Mouse (Mus musculus) myocyte (in vitro differentiated cells): ENCODE measurements at regions not wholly inside any gene's neighbourhood (a gene's known extent, or its start where the extent isn't known, plus 50 kb on each side); places are given as distances from the start of the nearest gene placed in this dataset.

Experiments
- H3K27me3 ChIP-seq: one replicate; pipeline ENCODE4 v1.6.1; 2011; ENCODE audit not compliant: control insufficient read depth, insufficient read depth, insufficient read length
- H3K36me3 ChIP-seq: one replicate; pipeline ENCODE4 v1.6.1; 2011; ENCODE audit not compliant: control insufficient read depth, insufficient read depth
- H3K4me2 ChIP-seq: one replicate; pipeline ENCODE4 v1.6.1; 2011; ENCODE audit warnings: low read depth, control low read depth
- H3K4me3 ChIP-seq: one replicate; pipeline ENCODE4 v1.5.1; 2011; ENCODE audit warnings: mild to moderate bottlenecking, control low read depth, moderate library complexity
- H3K79me2 ChIP-seq: one replicate; pipeline ENCODE4 v1.6.1; 2011; ENCODE audit not compliant: control insufficient read depth, insufficient read depth
- H3ac ChIP-seq: one replicate; pipeline ENCODE4 v1.6.1; 2011; ENCODE audit not compliant: control insufficient read depth, insufficient read length
- CEBPB ChIP-seq: IDR thresholded peaks from 2 replicates; pipeline ENCODE4 v1.6.1; 2011; ENCODE audit warnings: mild to moderate bottlenecking, moderate library complexity; ENCODE audit not compliant: poor library complexity, insufficient read depth, severe bottlenecking
- E2F4 ChIP-seq: IDR thresholded peaks from one replicate; pipeline ENCODE4 v1.6.1; 2011; ENCODE audit warnings: mild to moderate bottlenecking, control low read depth, moderate library complexity; ENCODE audit not compliant: insufficient read depth
- MAX ChIP-seq: IDR thresholded peaks from one replicate; pipeline ENCODE4 v1.6.1; 2011; ENCODE audit warnings: low read depth, mild to moderate bottlenecking, control low read depth
- MYOD1 ChIP-seq, 3 experiments: IDR thresholded peaks; one replicate each; pipeline ENCODE4 v1.6.1; 2011; ENCODE audit warnings: control low read depth in 2 of 3, low read depth in 2 of 3, mild to moderate bottlenecking in 2 of 3, moderate library complexity in 1 of 3; ENCODE audit not compliant: insufficient read length in 2 of 3, control insufficient read depth in 1 of 3
- MYOG ChIP-seq, 3 experiments: IDR thresholded peaks; one replicate each; pipeline ENCODE4 v1.6.1; 2011; ENCODE audit warnings: control low read depth in 2 of 3, low read depth in 2 of 3, mild to moderate bottlenecking in 2 of 3; ENCODE audit not compliant: insufficient read length in 2 of 3, control insufficient read depth in 1 of 3, insufficient read depth in 1 of 3
- POLR2A ChIP-seq: IDR thresholded peaks from one replicate; pipeline ENCODE4 v1.6.1; 2011; ENCODE audit warnings: low read depth, mild to moderate bottlenecking, control low read depth, moderate library complexity; ENCODE audit not compliant: insufficient read length
- POLR2AphosphoS2 ChIP-seq: IDR thresholded peaks from one replicate; pipeline ENCODE4 v1.6.1; 2011; ENCODE audit warnings: low read depth, control low read depth; ENCODE audit not compliant: insufficient read length
- REST ChIP-seq: IDR thresholded peaks from one replicate; pipeline ENCODE4 v1.6.1; 2011; ENCODE audit warnings: mild to moderate bottlenecking, control low read depth, moderate library complexity; ENCODE audit not compliant: insufficient read depth, insufficient read length
- SRF ChIP-seq: IDR thresholded peaks from one replicate; pipeline ENCODE4 v1.6.1; 2011; ENCODE audit warnings: low read depth; ENCODE audit not compliant: control insufficient read depth, insufficient read length
- TCF12 ChIP-seq: IDR thresholded peaks from one replicate; pipeline ENCODE4 v1.6.1; 2011; ENCODE audit warnings: mild to moderate bottlenecking, control low read depth; ENCODE audit not compliant: poor library complexity, insufficient read depth, severe bottlenecking
- TCF3 ChIP-seq: IDR thresholded peaks from one replicate; pipeline ENCODE4 v1.6.1; 2011; ENCODE audit warnings: low read depth, control low read depth; ENCODE audit not compliant: insufficient read length
- USF1 ChIP-seq: IDR thresholded peaks from one replicate; pipeline ENCODE4 v1.6.1; 2011; ENCODE audit warnings: low read depth, mild to moderate bottlenecking, control low read depth, moderate library complexity

DNA sequence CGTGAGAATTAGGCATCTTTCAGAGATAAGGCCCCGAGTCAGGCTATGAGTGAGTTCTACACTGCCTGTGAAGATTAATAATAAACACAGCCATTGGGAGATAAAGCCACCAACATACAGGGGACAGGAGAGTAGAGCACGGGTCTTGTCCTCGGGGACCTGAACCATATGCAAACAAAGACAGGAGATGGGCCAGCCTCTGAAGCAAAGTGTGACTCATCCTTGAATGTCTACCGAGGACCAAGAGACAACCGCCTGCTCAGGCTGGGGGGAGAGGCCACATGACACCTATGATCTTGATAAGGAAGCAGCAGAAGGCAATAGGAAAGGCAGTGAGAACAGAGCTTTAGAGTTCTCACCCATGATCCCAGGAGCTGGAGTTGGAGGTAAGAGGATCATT lies 387.1 kb downstream of the Cd83 start:
- no peaks in the 10 kb centered on the region for H3K27me3 ChIP-seq
- H3K79me2 ChIP-seq = no peaks in the 10 kb centered on the region
- TF ChIP-seq TCF3 (no peak), POLR2AphosphoS2 (no peak), E2F4 (no peak), POLR2A (no peak), SRF (no peak)
- no peak overlapping the region for H3K4me3 ChIP-seq
- no peak overlapping the region for H3ac ChIP-seq
- H3K4me2 ChIP-seq = no peak overlapping the region
- H3K36me3 ChIP-seq = no peaks in the 10 kb centered on the region

DNA sequence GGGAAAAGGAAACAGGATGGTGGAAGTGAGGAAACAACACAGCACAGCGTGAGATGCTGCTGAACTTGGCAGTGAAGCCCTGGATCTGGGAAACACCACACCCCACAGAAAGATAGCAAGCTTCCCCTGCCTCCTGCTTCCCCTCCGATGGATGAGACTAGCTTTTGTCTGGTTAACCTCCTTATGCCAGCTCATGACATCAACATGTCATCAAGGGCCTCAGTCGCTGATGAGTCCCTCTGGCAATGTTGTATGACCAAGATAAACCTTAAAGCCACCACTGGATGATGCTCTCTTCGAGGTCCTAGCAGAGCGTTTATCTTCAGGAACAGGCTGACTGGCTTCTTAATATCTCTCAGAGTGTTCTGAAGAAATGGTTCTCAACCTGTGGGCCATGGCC lies 388.1 kb downstream of the Cd83 start:
- H3K36me3 ChIP-seq = no peaks in the 10 kb centered on the region

DNA sequence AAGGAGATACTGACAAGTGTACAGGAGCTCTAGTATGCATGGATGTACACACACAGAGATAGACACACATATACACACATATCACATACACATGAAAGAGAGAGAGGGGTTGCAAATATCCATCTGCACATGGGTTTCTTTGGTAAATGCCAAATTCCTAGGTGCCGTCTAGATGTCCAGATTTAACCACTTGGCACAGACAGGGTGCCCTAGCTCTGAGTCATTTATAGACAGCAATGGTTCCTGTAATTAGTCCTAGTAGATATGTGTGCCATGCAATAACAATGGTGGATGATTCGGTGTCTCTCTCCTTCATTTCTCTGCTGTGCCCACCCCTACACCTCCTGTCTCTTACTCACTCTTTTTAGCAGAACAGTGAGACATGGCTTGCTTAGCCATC lies 389.7 kb downstream of the Cd83 start:
- H3K4me2 ChIP-seq = no peak overlapping the region
- no peak overlapping the region for H3K4me3 ChIP-seq
- H3K36me3 ChIP-seq = no peaks in the 10 kb centered on the region
- H3K27me3 ChIP-seq = no peaks in the 10 kb centered on the region
- TF ChIP-seq POLR2AphosphoS2 = no peak
- TF ChIP-seq TCF12 = no peak
- no peak for TF ChIP-seq POLR2A
- no peak for TF ChIP-seq E2F4
- no peak for TF ChIP-seq MAX
- TF ChIP-seq REST = no peak
- no peak for TF ChIP-seq MYOG (IDR thresholded peaks at IDR 0.05; ENCODE audit: control insufficient read depth in 1 of 3, insufficient read depth in 1 of 3, insufficient read length in 2 of 3, low read depth in 2 of 3)
- no peak for TF ChIP-seq USF1
- no peak for TF ChIP-seq MYOD1 (IDR thresholded peaks at IDR 0.05; ENCODE audit: control insufficient read depth in 1 of 3, insufficient read length in 2 of 3, low read depth in 2 of 3)
- no peak for TF ChIP-seq SRF
- H3ac ChIP-seq = no peak overlapping the region
- H3K79me2 ChIP-seq = no peaks in the 10 kb centered on the region

More for the DNA sequence above, 388.1 kb downstream of the Cd83 start:
- H3ac ChIP-seq = no peak overlapping the region
- H3K79me2 ChIP-seq = no peaks in the 10 kb centered on the region
- no peak overlapping the region for H3K4me2 ChIP-seq
- no peaks in the 10 kb centered on the region for H3K27me3 ChIP-seq
- no peak overlapping the region for H3K4me3 ChIP-seq
- TF ChIP-seq REST = no peak
- TF ChIP-seq CEBPB = no peak
- TF ChIP-seq POLR2A = no peak
- no peak for TF ChIP-seq POLR2AphosphoS2
- no peak for TF ChIP-seq USF1
- no peak for TF ChIP-seq MAX
- no peak for TF ChIP-seq TCF12
- TF ChIP-seq SRF = no peak

DNA sequence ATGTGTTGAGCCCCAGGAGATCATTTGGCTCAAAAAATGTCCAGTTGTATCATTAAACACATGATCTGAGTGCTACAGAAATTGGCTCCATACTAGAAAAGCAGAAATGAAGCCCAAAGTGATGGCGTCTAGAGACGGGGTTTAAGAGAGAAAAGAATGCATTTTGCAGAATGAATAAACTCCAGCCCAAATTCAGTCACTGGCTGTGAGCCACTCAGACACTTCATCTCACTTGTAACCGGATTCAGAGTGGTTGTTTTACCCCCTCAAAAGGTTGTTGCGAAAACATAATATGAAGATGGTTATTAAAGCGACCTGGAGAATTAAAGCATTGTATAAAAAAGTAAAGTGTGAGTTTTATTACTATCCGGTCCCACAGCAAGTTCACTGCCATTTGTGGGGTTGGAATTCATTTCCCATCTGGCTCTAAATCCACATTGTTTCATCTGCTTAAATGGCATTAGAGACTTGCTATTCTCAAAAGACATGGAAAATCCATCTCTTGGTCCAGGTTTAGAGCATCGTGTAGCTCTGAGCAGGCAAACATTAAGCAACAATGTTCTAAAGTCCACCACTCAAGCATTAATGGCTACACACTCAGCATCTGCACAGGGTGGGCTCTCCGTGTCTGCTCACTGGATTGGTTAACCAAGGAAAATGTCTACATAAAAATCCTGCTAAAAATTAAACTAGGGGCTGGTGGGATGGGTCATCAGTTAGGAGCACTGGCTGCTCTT lies 390.9 kb downstream of the Cd83 start:
- TF ChIP-seq TCF3 = no peak
- TF ChIP-seq POLR2AphosphoS2 = no peak
- H3K4me3 ChIP-seq = no peak overlapping the region
- H3K27me3 ChIP-seq = no peaks in the 10 kb centered on the region
- H3K36me3 ChIP-seq = no peaks in the 10 kb centered on the region
- H3K79me2 ChIP-seq = no peaks in the 10 kb centered on the region
- H3K4me2 ChIP-seq = peak overlapping the region; percentile 45
- no peak overlapping the region for H3ac ChIP-seq

DNA sequence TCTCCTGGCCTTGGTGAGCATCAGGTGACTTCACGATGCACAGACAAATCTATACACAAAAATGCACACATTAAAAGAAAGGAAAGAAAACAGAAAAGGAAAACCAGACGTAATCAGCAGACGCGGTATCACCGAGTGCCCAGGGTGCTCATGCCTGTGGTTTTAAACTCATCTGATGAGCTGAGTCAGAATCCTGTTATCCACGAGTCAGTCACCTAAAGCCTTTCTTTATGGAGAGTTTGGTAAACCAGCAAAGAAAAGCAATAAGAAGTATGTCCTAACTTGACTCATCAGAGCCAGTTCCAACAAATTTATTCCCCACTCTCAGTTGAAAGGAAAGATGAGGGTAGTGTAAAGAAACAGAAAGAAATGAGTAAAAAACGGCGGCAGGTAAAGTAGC lies 391.5 kb downstream of the Cd83 start:
- H3K36me3 ChIP-seq = no peaks in the 10 kb centered on the region
- H3K27me3 ChIP-seq = no peaks in the 10 kb centered on the region
- TF ChIP-seq CEBPB = no peak
- no peak for TF ChIP-seq MYOG (IDR thresholded peaks at IDR 0.05; ENCODE audit: control insufficient read depth in 1 of 3, insufficient read depth in 1 of 3, insufficient read length in 2 of 3, low read depth in 2 of 3)
- TF ChIP-seq MYOD1 (IDR thresholded peaks at IDR 0.05; ENCODE audit: control insufficient read depth in 1 of 3, insufficient read length in 2 of 3, low read depth in 2 of 3) = no peak
- no peak for TF ChIP-seq TCF3
- TF ChIP-seq POLR2A = no peak
- no peak for TF ChIP-seq SRF
- H3K4me3 ChIP-seq = no peak overlapping the region
- peak overlapping the region; percentile 45 for H3K4me2 ChIP-seq
- H3K79me2 ChIP-seq = no peaks in the 10 kb centered on the region
- H3ac ChIP-seq = no peak overlapping the region
